Mouse (Mus musculus) C2C12 (cell line): Measurements from ENCODE around the gene 1600014C23Rik. TPM values are rescaled to one million over a fixed set of nuclear protein-coding genes. Genes with fewer than 3 reads are reported as not detected.

ENCODE experiments used
- H3K27me3 ChIP-seq: one replicate; pipeline ENCODE4 v1.6.1; 2011; ENCODE audit not compliant: control insufficient read depth, insufficient read depth, insufficient read length
- H3K36me3 ChIP-seq: one replicate; pipeline ENCODE4 v1.6.1; 2011; ENCODE audit not compliant: control insufficient read depth, insufficient read depth
- H3K4me3 ChIP-seq: one replicate; pipeline ENCODE4 v1.5.1; 2011; ENCODE audit warnings: mild to moderate bottlenecking, control low read depth; ENCODE audit not compliant: poor library complexity, insufficient read depth, severe bottlenecking
- H3K79me2 ChIP-seq: one replicate; pipeline ENCODE4 v1.6.1; 2011; ENCODE audit not compliant: control insufficient read depth, insufficient read depth
- H3K79me3 ChIP-seq: one replicate; pipeline ENCODE4 v1.6.1; 2011; ENCODE audit warnings: low read depth, control low read depth
- H3ac ChIP-seq: one replicate; pipeline ENCODE3; 2011; ENCODE audit warnings: low read depth; ENCODE audit not compliant: control insufficient read depth, insufficient read length
- CEBPB ChIP-seq: IDR thresholded peaks from one replicate; pipeline ENCODE4 v1.6.1; 2011; ENCODE audit warnings: low read depth, mild to moderate bottlenecking, control low read depth, moderate library complexity
- CTCF ChIP-seq: IDR thresholded peaks from one replicate; pipeline ENCODE4 v1.5.1; 2011; ENCODE audit not compliant: control insufficient read depth, insufficient read depth, insufficient read length
- FOSL1 ChIP-seq: IDR thresholded peaks from one replicate; pipeline ENCODE4 v1.8.0; 2011; ENCODE audit warnings: mild to moderate bottlenecking, low read length; ENCODE audit not compliant: poor library complexity, insufficient read depth, severe bottlenecking
- MAX ChIP-seq: IDR thresholded peaks from one replicate; pipeline ENCODE4 v1.6.1; 2011; ENCODE audit warnings: mild to moderate bottlenecking, control low read depth
- MYOD1 ChIP-seq: IDR thresholded peaks from one replicate; pipeline ENCODE4 v1.6.1; 2011; ENCODE audit warnings: low read depth; ENCODE audit not compliant: control insufficient read depth, insufficient read length
- MYOG ChIP-seq: IDR thresholded peaks from one replicate; pipeline ENCODE4 v1.6.1; 2011; ENCODE audit not compliant: control insufficient read depth, insufficient read length; ENCODE audit errors: extremely low read depth
- USF1 ChIP-seq: IDR thresholded peaks from one replicate; pipeline ENCODE4 v1.6.1; 2011; ENCODE audit warnings: low read depth, mild to moderate bottlenecking, control low read depth, moderate library complexity
- polyA plus RNA-seq: library from polyadenylated mRNA; unstranded; fragments of >200 nt; fragmentation: generic; extraction: Trizol; gene quantifications from one replicate; pipeline ENCODE4 v1.2.1, GENCODE M21; 2012; ENCODE audit warnings: missing spikeins

1600014C23Rik gene
- polyA plus RNA-seq, 1 experiment: not detected

DNA sequence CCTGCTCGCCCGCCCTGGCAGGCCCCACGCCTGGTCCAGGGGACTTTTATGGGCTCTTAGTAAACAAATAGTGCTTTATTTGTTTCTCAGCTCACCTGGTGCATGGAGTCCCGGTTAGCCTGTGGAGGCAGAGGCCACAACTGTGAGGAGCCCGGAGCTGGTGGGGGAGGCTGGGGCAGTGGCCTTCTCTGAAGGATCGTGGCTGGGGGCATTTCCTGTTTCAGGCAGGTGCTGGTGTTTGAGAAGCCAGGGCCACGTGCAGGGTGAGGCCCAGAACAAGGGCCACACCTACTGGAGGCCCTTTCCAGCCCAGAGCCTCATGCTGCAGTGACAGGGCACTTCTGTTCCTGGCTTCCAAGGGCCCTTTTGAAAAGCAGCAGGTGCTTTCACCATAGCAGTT lies 7.4 kb downstream of the 1600014C23Rik start:
- H3K79me3 ChIP-seq: no peaks in the 10 kb centered on the region
- H3K27me3 ChIP-seq: no peaks in the 10 kb centered on the region
- TF ChIP-seq MAX (no peak), CTCF (no peak), MYOG (no peak), CEBPB (no peak), MYOD1 (no peak), USF1 (no peak), FOSL1 (no peak)
- H3K4me3 ChIP-seq: no peak overlapping the region
- no peak overlapping the region for H3ac ChIP-seq
- no peaks in the 10 kb centered on the region for H3K36me3 ChIP-seq
- no peaks in the 10 kb centered on the region for H3K79me2 ChIP-seq

DNA sequence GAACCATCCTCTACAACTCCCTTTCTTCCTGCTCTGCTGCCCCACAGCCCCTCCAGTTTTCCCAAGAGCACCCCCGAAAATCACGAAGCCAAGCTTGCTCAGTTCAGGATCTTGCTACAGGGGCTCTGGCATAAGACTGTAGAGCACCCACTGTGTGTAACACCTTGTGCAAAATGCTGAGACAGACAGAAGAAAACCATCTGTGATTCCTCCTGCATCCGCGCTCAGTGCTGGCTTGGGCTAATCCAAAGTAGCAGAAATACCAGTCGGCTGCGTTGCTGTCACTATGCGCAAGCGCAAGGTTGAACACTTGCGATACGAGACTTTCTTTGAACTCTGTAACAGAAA lies 9.1 kb downstream of the 1600014C23Rik start:
- no peaks in the 10 kb centered on the region for H3K27me3 ChIP-seq
- TF ChIP-seq MYOD1 (no peak), USF1 (no peak), MAX (no peak), CTCF (no peak), FOSL1 (no peak), CEBPB (no peak), MYOG (no peak)
- no peaks in the 10 kb centered on the region for H3K36me3 ChIP-seq
- no peak overlapping the region for H3ac ChIP-seq
- no peak overlapping the region for H3K4me3 ChIP-seq
- H3K79me2 ChIP-seq: no peaks in the 10 kb centered on the region
- no peaks in the 10 kb centered on the region for H3K79me3 ChIP-seq

DNA sequence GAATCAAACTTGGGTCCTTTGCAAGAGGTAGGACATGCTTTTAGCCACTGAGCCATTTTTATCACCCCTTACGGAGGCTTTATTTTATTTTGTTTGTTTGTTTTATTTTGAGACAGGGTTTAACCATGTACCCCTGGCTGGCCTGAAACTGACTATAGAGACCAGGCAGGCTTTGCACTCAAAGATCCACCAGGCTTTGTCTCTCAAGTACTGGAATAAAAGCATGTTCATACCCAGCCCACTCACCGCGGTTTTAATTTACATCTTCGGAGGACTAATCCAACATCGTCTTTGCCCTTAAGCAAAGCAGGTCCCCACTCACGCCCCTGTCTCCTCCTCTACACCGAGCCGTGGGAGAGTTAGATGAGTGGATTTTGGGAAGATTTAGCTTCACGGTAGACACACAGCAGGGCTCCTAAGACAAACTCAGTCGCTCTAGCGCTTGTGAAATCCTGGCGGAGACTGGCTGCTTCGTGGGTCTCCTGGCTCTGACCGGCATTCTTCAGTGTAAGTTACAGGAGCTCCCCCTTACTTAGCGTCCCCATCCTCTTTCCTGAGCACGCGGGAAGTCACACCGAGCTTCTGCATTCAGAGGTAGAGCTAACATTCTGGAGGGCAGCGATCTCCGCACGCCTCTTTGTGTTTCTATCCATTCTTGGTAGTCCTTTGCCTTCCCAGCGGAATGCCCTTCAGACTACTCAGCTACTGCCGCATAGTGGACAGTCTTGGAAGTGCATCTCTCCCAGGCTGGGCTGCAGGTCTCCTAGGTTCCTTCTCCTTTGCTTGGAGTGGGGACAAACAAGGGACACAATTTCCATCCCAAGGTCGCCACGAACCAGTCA lies 9.7 kb downstream of the 1600014C23Rik start:
- Histone ChIP-seq H3K27me3 (no peaks in the 10 kb centered on the region), H3K79me2 (no peaks in the 10 kb centered on the region), H3K36me3 (no peaks in the 10 kb centered on the region), H3K79me3 (no peaks in the 10 kb centered on the region), H3K4me3 (peak overlapping the region; percentile 16), H3ac (peak overlapping the region; percentile 77)
- TF ChIP-seq MAX: peak; percentile 16
- TF ChIP-seq MYOD1: no peak
- peak; percentile 84 for TF ChIP-seq CTCF

DNA sequence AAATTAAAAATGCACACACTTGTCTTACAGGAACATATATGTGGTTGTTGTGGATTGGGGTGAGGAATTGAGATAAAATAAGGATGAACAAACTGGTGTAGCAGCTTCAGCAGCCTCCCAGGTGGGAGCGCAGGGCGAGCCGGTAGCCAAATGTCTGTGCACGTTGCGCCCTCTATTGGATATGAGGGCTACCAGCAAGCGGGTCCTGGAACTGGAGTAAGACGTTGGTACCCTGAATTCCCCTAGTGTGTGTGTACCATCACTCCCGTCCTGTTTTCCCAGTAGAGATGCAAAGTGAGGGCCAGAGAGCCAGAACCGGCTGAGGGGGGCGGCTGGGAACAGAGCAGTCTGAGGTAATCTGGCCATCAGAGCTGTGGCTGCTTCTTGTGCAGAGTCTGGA lies 15.3 kb downstream of the 1600014C23Rik start:
- no peak overlapping the region for H3ac ChIP-seq
- TF ChIP-seq CTCF (peak; percentile 88), MAX (no peak), CEBPB (no peak), MYOG (no peak)
- no peaks in the 10 kb centered on the region for H3K79me3 ChIP-seq
- H3K36me3 ChIP-seq: no peaks in the 10 kb centered on the region
- H3K4me3 ChIP-seq: no peak overlapping the region
- H3K79me2 ChIP-seq: no peaks in the 10 kb centered on the region
- no peaks in the 10 kb centered on the region for H3K27me3 ChIP-seq

DNA sequence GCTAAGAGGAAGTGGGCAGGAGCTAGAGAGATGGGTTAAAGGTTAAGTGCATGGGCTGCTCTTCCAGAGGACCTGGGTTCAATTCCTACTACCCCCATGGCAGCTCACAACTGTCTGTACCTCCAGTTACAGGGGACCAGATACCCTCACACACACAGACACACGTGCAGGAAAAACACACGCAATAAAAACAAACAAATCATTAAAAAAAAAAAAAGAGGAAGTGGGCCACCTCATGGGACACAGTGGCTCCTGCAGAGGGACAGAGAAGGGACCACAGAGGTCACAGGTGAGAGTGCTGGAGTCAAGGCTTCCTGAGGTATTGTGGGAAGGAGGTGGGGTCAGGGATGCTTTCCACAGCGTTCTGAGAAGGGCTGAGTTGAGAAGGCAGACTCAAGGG lies 22.1 kb downstream of the 1600014C23Rik start:
- Histone ChIP-seq H3ac (no peak overlapping the region), H3K36me3 (no peaks in the 10 kb centered on the region), H3K79me3 (no peaks in the 10 kb centered on the region), H3K79me2 (no peaks in the 10 kb centered on the region), H3K4me3 (no peak overlapping the region), H3K27me3 (no peaks in the 10 kb centered on the region)
- TF ChIP-seq MAX: no peak
- no peak for TF ChIP-seq MYOG
- no peak for TF ChIP-seq FOSL1
- no peak for TF ChIP-seq CTCF
- TF ChIP-seq CEBPB: no peak
- no peak for TF ChIP-seq USF1
- TF ChIP-seq MYOD1: no peak

DNA sequence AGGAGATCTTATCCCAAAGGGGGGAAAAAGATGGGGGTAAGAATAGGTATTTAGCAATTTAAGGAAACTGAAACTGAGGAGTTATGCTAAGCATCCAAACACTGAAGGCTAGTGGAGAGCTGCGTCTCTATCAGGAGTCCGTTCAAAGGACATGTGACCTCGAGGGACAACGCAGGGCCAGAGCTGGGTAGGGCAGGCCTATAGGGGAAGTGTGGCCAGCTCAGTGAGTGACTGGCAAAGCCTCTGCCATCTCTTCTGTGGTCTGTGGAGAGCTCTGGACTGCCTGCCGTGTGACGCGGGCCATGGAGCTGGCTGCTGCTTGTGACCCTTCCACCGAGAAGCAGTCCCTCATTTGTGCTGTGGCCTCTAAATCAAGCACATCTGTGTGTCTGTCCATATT lies 23.2 kb downstream of the 1600014C23Rik start:
- TF ChIP-seq MYOG (no peak), CEBPB (no peak), FOSL1 (no peak), MYOD1 (no peak), USF1 (no peak), CTCF (no peak), MAX (no peak)
- no peaks in the 10 kb centered on the region for H3K36me3 ChIP-seq
- no peaks in the 10 kb centered on the region for H3K27me3 ChIP-seq
- no peaks in the 10 kb centered on the region for H3K79me3 ChIP-seq
- no peaks in the 10 kb centered on the region for H3K79me2 ChIP-seq
- no peak overlapping the region for H3ac ChIP-seq
- no peak overlapping the region for H3K4me3 ChIP-seq
